ENCODE assay signal across 14 mouse cellular contexts in the genomic region with DNA sequence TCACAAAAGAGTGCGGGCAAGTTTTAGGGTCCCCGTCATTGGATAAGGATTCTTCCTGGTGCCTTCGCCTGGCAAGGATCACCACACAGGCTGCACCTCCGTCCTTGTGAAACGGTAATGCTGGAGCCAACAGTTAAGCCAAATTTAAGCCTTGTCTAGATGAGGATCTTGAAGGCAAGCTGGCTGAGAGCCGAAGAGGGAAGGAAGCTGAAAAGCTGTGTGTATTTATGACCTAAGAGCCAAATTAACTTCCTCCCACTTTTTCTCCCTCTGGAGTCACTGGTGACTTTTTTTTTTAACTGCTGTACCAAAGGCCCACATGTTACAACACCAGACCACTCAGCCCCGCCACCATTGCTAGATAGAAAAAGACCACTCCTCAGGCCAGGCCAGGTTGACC.
DNase-seq lines count a peak whose midpoint lies in the region; ATAC-seq and TF ChIP-seq lines count a peak whose summit lies in the region.
"Had no signal": no experiment of that assay in that cellular context is flagged by ENCODE, and none has a peak within 500 bp of the region (broad histone marks: within the 10 kb centered on the region; RNA-seq: fewer than 3 reads in every experiment).

No protein-coding gene starts in this region.

- H3K36me3 ChIP-seq in kidney, adult 2 months (ENCODE audit: control insufficient read depth, insufficient read depth, low read length): no peaks in the 10 kb centered on the region
- no peaks in the 10 kb centered on the region for H3K36me3 ChIP-seq in kidney, embryonic 16.5 days (ENCODE audit: insufficient read depth, low read length)
- peaks cover 7% of the 10 kb centered on the region for H3K36me3 ChIP-seq in megakaryocyte, embryonic 14.5 days (replicated peaks; ENCODE audit: low read length)
- H3K36me3 ChIP-seq: embryonic facial prominence, embryonic 13.5 days; heart, embryonic 13.5 days; intestine, embryonic 15.5 days; stomach, embryonic 15.5 days had no signal

- H3K9ac ChIP-seq in kidney, embryonic 16.5 days (replicated peaks; ENCODE audit: low read length): no peak overlapping the region
- H3K9ac ChIP-seq: embryonic facial prominence, embryonic 13.5 days; forebrain, postnatal 0 days; heart, embryonic 13.5 days; intestine, embryonic 15.5 days; stomach, embryonic 15.5 days had no signal

- WGBS in kidney, adult 2 months: 56% methylated on average over 7 of the region's 7 CpGs
- WGBS in kidney, embryonic 16.5 days: 55% methylated on average over 7 of the region's 7 CpGs

- ATAC-seq in kidney, embryonic 16.5 days (ENCODE audit: low FRiP score, low TSS enrichment): no peak
- ATAC-seq: forebrain, postnatal 0 days; intestine, embryonic 15.5 days had no signal

- H3K4me3 ChIP-seq in kidney, adult 2 months (ENCODE audit: insufficient read depth, low read depth, low read length): no peak overlapping the region
- H3K4me3 ChIP-seq in kidney, embryonic 16.5 days (ENCODE audit: low read length): no peak overlapping the region
- H3K4me3 ChIP-seq in brown adipose tissue, adult 24 weeks (ENCODE audit: insufficient read depth, low read depth, low read length): no peak overlapping the region; the same call in 1 of the 2 replicates
- H3K4me3 ChIP-seq in megakaryocyte, embryonic 14.5 days (replicated peaks): peak overlapping the region; percentile 42
- H3K4me3 ChIP-seq: embryonic facial prominence, embryonic 13.5 days; heart, embryonic 13.5 days; intestine, embryonic 15.5 days; myocyte; stomach, embryonic 15.5 days had no signal

- no peaks in the 10 kb centered on the region; the same call in 1 of the 2 replicates for H3K9me3 ChIP-seq in kidney, embryonic 16.5 days (ENCODE audit: low read length)
- peaks cover 6% of the 10 kb centered on the region for H3K9me3 ChIP-seq in megakaryocyte, embryonic 14.5 days
- H3K9me3 ChIP-seq: embryonic facial prominence, embryonic 13.5 days; heart, embryonic 13.5 days; intestine, embryonic 15.5 days; stomach, embryonic 15.5 days had no signal

- peak; percentile 78 for DNase-seq in kidney, adult 2 months
- DNase-seq in kidney, postnatal 10 days: peak; percentile 72
- DNase-seq in Muller cell, postnatal 12 days (ENCODE audit: inconsistent ontology term): no peak
- DNase-seq in MN1 (ENCODE audit: low spot score): no peak
- DNase-seq: cerebellum, adult 2 months; forebrain, postnatal 0 days had no signal

- no peak overlapping the region for H3K4me2 ChIP-seq in kidney, embryonic 16.5 days (replicated peaks; ENCODE audit: low read depth, low read length)
- H3K4me2 ChIP-seq: embryonic facial prominence, embryonic 13.5 days; heart, embryonic 13.5 days; intestine, embryonic 15.5 days; stomach, embryonic 15.5 days had no signal

- H3K27ac ChIP-seq in kidney, adult 2 months (ENCODE audit: insufficient read depth, low read depth, low read length): no peak overlapping the region
- H3K27ac ChIP-seq in kidney, embryonic 16.5 days (ENCODE audit: low read length): no peak overlapping the region
- peak overlapping the region; percentile 29; the same call in 1 of the 2 replicates for H3K27ac ChIP-seq in brown adipose tissue, adult 24 weeks (replicated peaks; ENCODE audit: low read depth, low read length)
- H3K27ac ChIP-seq: embryonic facial prominence, embryonic 13.5 days; heart, embryonic 13.5 days; intestine, embryonic 15.5 days; stomach, embryonic 15.5 days had no signal

- no peak for TF ChIP-seq POLR2A in kidney, adult 2 months (IDR thresholded peaks at IDR 0.05; ENCODE audit: low read depth, low read length)

- TF ChIP-seq CTCF in kidney, adult 2 months (conservative IDR thresholded peaks at IDR 0.05; ENCODE audit: insufficient read depth, insufficient read length, low read depth, low read length): no peak

- H3K27me3 ChIP-seq in kidney, adult 2 months (replicated peaks; ENCODE audit: control insufficient read depth, insufficient read depth, low read length): no peaks in the 10 kb centered on the region
- no peaks in the 10 kb centered on the region for H3K27me3 ChIP-seq in kidney, embryonic 16.5 days (ENCODE audit: insufficient read depth, low read length)
- no peaks in the 10 kb centered on the region for H3K27me3 ChIP-seq in megakaryocyte, embryonic 14.5 days (replicated peaks)
- H3K27me3 ChIP-seq: embryonic facial prominence, embryonic 13.5 days; heart, embryonic 13.5 days; intestine, embryonic 15.5 days; stomach, embryonic 15.5 days had no signal

- peaks cover 7% of the 10 kb centered on the region; the same call in 1 of the 2 replicates for H3K4me1 ChIP-seq in kidney, adult 2 months (ENCODE audit: control insufficient read depth, insufficient read depth, low read length)
- 0 out of 2 replicates have a peak, but pooled peaks cover 4% of the 10 kb centered on the region for H3K4me1 ChIP-seq in kidney, embryonic 16.5 days (ENCODE audit: insufficient read depth, low read length)
- peaks cover 21% of the 10 kb centered on the region for H3K4me1 ChIP-seq in brown adipose tissue, adult 24 weeks (ENCODE audit: control insufficient read depth, insufficient read depth, insufficient read length, low read length)
- H3K4me1 ChIP-seq in megakaryocyte, embryonic 14.5 days: peaks cover 79% of the 10 kb centered on the region

Comparison
In these comparisons a context has a peak if more than half of its experiments do, and no peak if none do; other contexts are left out.
1. DNase-seq: peak in kidney, adult 2 months (single experiment) and kidney, postnatal 10 days (single experiment); none in Muller cell, postnatal 12 days (single experiment) and MN1 (single experiment).